Mouse (Mus musculus) intestine, embryonic 16.5 days (tissue): ENCODE data around the gene Sept5. TPM values are rescaled to one million over a fixed set of nuclear protein-coding genes. Genes with fewer than 3 reads are reported as not detected.

Experiments used
- ATAC-seq: fragments of 200-750 bp; cut with Nextera tagmentation; 2 replicates; pipeline ENCODE4 v1.8.0; 2017; ENCODE audit warnings: moderate TSS enrichment, moderate library complexity
- H3K27ac ChIP-seq: fragments of 300-500 bp; sonication (generic); 2 replicates; pipeline ENCODE4 v1.5.1; 2014; ENCODE audit warnings: mild to moderate bottlenecking, low read length
- H3K27me3 ChIP-seq: fragments of 300-500 bp; sonication (generic); replicated peaks from 2 replicates; pipeline ENCODE4 v1.6.1; 2014; ENCODE audit warnings: low read length, control low read depth, mixed read lengths; ENCODE audit not compliant: control insufficient read depth, insufficient read depth
- H3K36me3 ChIP-seq: fragments of 300-500 bp; sonication (generic); 2 replicates; pipeline ENCODE4 v1.6.1; 2014; ENCODE audit warnings: low read length, control low read depth; ENCODE audit not compliant: control insufficient read depth, insufficient read depth
- H3K4me1 ChIP-seq: fragments of 300-500 bp; sonication (generic); 2 replicates; pipeline ENCODE4 v1.6.1; 2014; ENCODE audit warnings: low read length, control low read depth, mixed read lengths; ENCODE audit not compliant: control insufficient read depth, insufficient read depth
- H3K4me2 ChIP-seq: fragments of 300-500 bp; sonication (generic); 2 replicates; pipeline ENCODE4 v1.6.1; 2014; ENCODE audit warnings: low read depth, low read length, control low read depth
- H3K4me3 ChIP-seq: fragments of 300-500 bp; sonication (generic); 2 replicates; pipeline ENCODE4 v1.5.1; 2014; ENCODE audit warnings: mild to moderate bottlenecking, low read length
- H3K9ac ChIP-seq: fragments of 300-500 bp; sonication (generic); 2 replicates; pipeline ENCODE4 v1.6.1; 2014; ENCODE audit warnings: low read depth, low read length
- H3K9me3 ChIP-seq: fragments of 300-500 bp; sonication (generic); 2 replicates; pipeline ENCODE4 v1.6.1; 2016; ENCODE audit warnings: low read length, control low read depth; ENCODE audit not compliant: control insufficient read depth
- whole genome bisulfite sequencing: fragments of 180-500 bp; shearing (Covaris S2); extraction: QIAGEN DNeasy Blood & Tissue Kit; methylation state at CpG from one replicate; pipeline ENCODE4 v1.1.7; 2014; 5-methylcytosine and 5-hydroxymethylcytosine counted together
- polyA plus RNA-seq: library from polyadenylated mRNA; unstranded; fragments of >200 nt; fragmentation: Nextera tagmentation; extraction: Ambion mirVana; gene quantifications from 2 replicates; pipeline ENCODE4 v1.2.1, GENCODE M21; 2015

The Sept5 gene
- polyA plus RNA-seq, 1 experiment from 2014 or later, result 52.5 TPM

- H3K27ac ChIP-seq, result no peak overlapping the region
- no peaks in the 10 kb centered on the region for H3K36me3 ChIP-seq
- ATAC-seq, result no peak
- no peak overlapping the region for H3K9ac ChIP-seq
- peaks cover 14% of the 10 kb centered on the region for H3K4me1 ChIP-seq
- H3K9me3 ChIP-seq, result no peaks in the 10 kb centered on the region
- H3K4me2 ChIP-seq, result no peak overlapping the region
- H3K4me3 ChIP-seq, result no peak overlapping the region
- 65% methylated on average over 3 of the region's 3 CpGs for WGBS
- H3K27me3 ChIP-seq, result no peaks in the 10 kb centered on the region
These were observed 7.0 kb upstream of the Sept5 start for GRCm38 (mm10) chr16:18636804-18637203.

- H3K4me1 ChIP-seq, result peaks cover 17% of the 10 kb centered on the region
- H3K4me3 ChIP-seq, result no peak overlapping the region
- H3K36me3 ChIP-seq, result no peaks in the 10 kb centered on the region
- no peaks in the 10 kb centered on the region for H3K27me3 ChIP-seq
- H3K27ac ChIP-seq, result no peak overlapping the region
- no peak overlapping the region for H3K9ac ChIP-seq
- WGBS, result 78% methylated on average over 5 of the region's 5 CpGs
- H3K4me2 ChIP-seq, result no peak overlapping the region
- no peak for ATAC-seq
- H3K9me3 ChIP-seq, result no peaks in the 10 kb centered on the region
These were observed 6.6 kb upstream of the Sept5 start for GRCm38 (mm10) chr16:18636401-18636800.

GRCm38 (mm10) chr16:18633333-18633732, 3.6 kb upstream of the Sept5 start:
- Histone ChIP-seq H3K9me3 (no peaks in the 10 kb centered on the region), H3K9ac (no peak overlapping the region), H3K4me1 (peaks cover 26% of the 10 kb centered on the region), H3K36me3 (no peaks in the 10 kb centered on the region), H3K27me3 (no peaks in the 10 kb centered on the region), H3K4me2 (no peak overlapping the region), H3K27ac (no peak overlapping the region), H3K4me3 (no peak overlapping the region)
- no peak for ATAC-seq
- WGBS, result 19% methylated on average over 1 of the region's 1 CpGs

- H3K4me3 ChIP-seq, result no peak overlapping the region
- H3K9ac ChIP-seq, result no peak overlapping the region
- no peaks in the 10 kb centered on the region for H3K9me3 ChIP-seq
- H3K27me3 ChIP-seq, result no peaks in the 10 kb centered on the region
- H3K27ac ChIP-seq, result no peak overlapping the region
- no peak for ATAC-seq
- no peaks in the 10 kb centered on the region for H3K36me3 ChIP-seq
- 74% methylated on average over 2 of the region's 2 CpGs for WGBS
- H3K4me2 ChIP-seq, result no peak overlapping the region
- H3K4me1 ChIP-seq, result peaks cover 31% of the 10 kb centered on the region
These were observed 3.1 kb upstream of the Sept5 start for GRCm38 (mm10) chr16:18632816-18633215.

- 46% methylated on average over 3 of the region's 3 CpGs for WGBS
- Histone ChIP-seq H3K9ac (no peak overlapping the region), H3K4me1 (peaks cover 36% of the 10 kb centered on the region), H3K9me3 (no peaks in the 10 kb centered on the region), H3K4me3 (no peak overlapping the region), H3K27me3 (0 out of 2 replicates have a peak, but pooled peaks cover 3% of the 10 kb centered on the region), H3K4me2 (no peak overlapping the region), H3K27ac (no peak overlapping the region), H3K36me3 (no peaks in the 10 kb centered on the region)
- ATAC-seq, result no peak
These were observed 2.3 kb upstream of the Sept5 start for GRCm38 (mm10) chr16:18632059-18632458.

- 61% methylated on average over 7 of the region's 7 CpGs for WGBS
- ATAC-seq, result no peak
These were observed 1.4 kb upstream of the Sept5 start for GRCm38 (mm10) chr16:18631141-18631540.

GRCm38 (mm10) chr16:18630291-18630690, 537 bp upstream of the Sept5 start:
- ATAC-seq, result peak; percentile 6; the same call in 1 of the 2 replicates
- no peaks in the 10 kb centered on the region for H3K9me3 ChIP-seq
- peak overlapping the region; percentile 34 for H3K27ac ChIP-seq
- 51% methylated on average over 5 of the region's 5 CpGs for WGBS
- peak overlapping the region; percentile 90 for H3K9ac ChIP-seq
- peak overlapping the region; percentile 81 for H3K4me3 ChIP-seq
- peaks cover 48% of the 10 kb centered on the region for H3K4me1 ChIP-seq
- H3K4me2 ChIP-seq, result peak overlapping the region; percentile 93
- no peaks in the 10 kb centered on the region for H3K36me3 ChIP-seq
- peaks cover 9% of the 10 kb centered on the region for H3K27me3 ChIP-seq

More at GRCm38 (mm10) chr16:18631141-18631540, 1.4 kb upstream of the Sept5 start:
- no peak overlapping the region for H3K4me2 ChIP-seq
- H3K27ac ChIP-seq, result no peak overlapping the region
- H3K9me3 ChIP-seq, result no peaks in the 10 kb centered on the region
- H3K9ac ChIP-seq, result no peak overlapping the region
- no peak overlapping the region for H3K4me3 ChIP-seq
- H3K4me1 ChIP-seq, result peaks cover 44% of the 10 kb centered on the region
- 0 out of 2 replicates have a peak, but pooled peaks cover 3% of the 10 kb centered on the region for H3K27me3 ChIP-seq
- no peaks in the 10 kb centered on the region for H3K36me3 ChIP-seq

GRCm38 (mm10) chr16:18628948-18629340, 810 bp downstream of the Sept5 start:
- WGBS, result 38% methylated on average over 2 of the region's 2 CpGs
- Histone ChIP-seq H3K27me3 (peaks cover 15% of the 10 kb centered on the region), H3K27ac (peak overlapping the region; percentile 57)

GRCm38 (mm10) chr16:18628206-18628947, 1.4 kb downstream of the Sept5 start:
- H3K27me3 ChIP-seq, result peaks cover 21% of the 10 kb centered on the region
- H3K4me1 ChIP-seq, result peaks cover 46% of the 10 kb centered on the region
- H3K9me3 ChIP-seq, result no peaks in the 10 kb centered on the region
- H3K4me2 ChIP-seq, result peak overlapping the region; percentile 93
- peak overlapping the region; percentile 81 for H3K4me3 ChIP-seq
- 0 out of 2 replicates have a peak, but pooled peaks cover 3% of the 10 kb centered on the region for H3K36me3 ChIP-seq
- 63% methylated on average over 7 of the region's 7 CpGs for WGBS
- H3K9ac ChIP-seq, result peak overlapping the region; percentile 90
- ATAC-seq, result peak; percentile 26
- H3K27ac ChIP-seq, result peak overlapping the region; percentile 57

More at GRCm38 (mm10) chr16:18628948-18629340, 810 bp downstream of the Sept5 start:
- H3K9me3 ChIP-seq, result no peaks in the 10 kb centered on the region
- peak overlapping the region; percentile 90 for H3K9ac ChIP-seq
- H3K36me3 ChIP-seq, result 0 out of 2 replicates have a peak, but pooled peaks cover 3% of the 10 kb centered on the region
- ATAC-seq, result no peak
- peak overlapping the region; percentile 81 for H3K4me3 ChIP-seq
- peak overlapping the region; percentile 93 for H3K4me2 ChIP-seq
- peaks cover 48% of the 10 kb centered on the region for H3K4me1 ChIP-seq
